Mouse (Mus musculus) liver, embryonic 14.5 days (tissue): Measurements from ENCODE around the gene Adamts18. TPM values are rescaled to one million over a fixed set of nuclear protein-coding genes. Genes with fewer than 3 reads are reported as not detected.

Source experiments
- ATAC-seq: fragments of 200-750 bp; cut with Nextera tagmentation; 2 replicates; pipeline ENCODE4 v1.8.0; 2017; ENCODE audit warnings: moderate number of reproducible peaks, mild to moderate bottlenecking, moderate library complexity; ENCODE audit not compliant: insufficient read depth
- DNase-seq, 3 experiments: peaks; one replicate each; pipeline ENCODE4 v3.0.0-alpha.2; 2012 to 2013; ENCODE audit warnings: low read depth in 3 of 3, low spot score in 3 of 3
- H3K27ac ChIP-seq: fragments of 300-500 bp; sonication (generic); 2 replicates; pipeline ENCODE4 v1.5.1; 2014; ENCODE audit warnings: moderate library complexity, mild to moderate bottlenecking, control low read depth, inconsistent platforms
- H3K27me3 ChIP-seq: fragments of 300-500 bp; sonication (generic); 2 replicates; pipeline ENCODE4 v1.6.1; 2014; ENCODE audit warnings: mild to moderate bottlenecking, low read length, moderate library complexity; ENCODE audit not compliant: control insufficient read depth, insufficient read depth
- H3K36me3 ChIP-seq: fragments of 300-500 bp; sonication (generic); replicated peaks from 2 replicates; pipeline ENCODE4 v1.6.1; 2014; ENCODE audit warnings: low read depth; ENCODE audit not compliant: control insufficient read depth, insufficient read depth
- H3K4me1 ChIP-seq, 2 experiments: fragments of 200-500 bp in 1 of 2; fragments of 300-500 bp in 1 of 2; sonication (generic) in 1 of 2; replicated peaks; 2 replicates each; pipeline ENCODE4 v1.6.1; 2012 to 2014; ENCODE audit warnings: antibody characterized with exemption in 1 of 2, inconsistent platforms in 1 of 2, low read length in 1 of 2; ENCODE audit not compliant: control insufficient read depth in 2 of 2, insufficient read depth in 2 of 2
- H3K4me2 ChIP-seq: fragments of 300-500 bp; sonication (generic); 2 replicates; pipeline ENCODE4 v1.6.1; 2014; ENCODE audit warnings: low read depth, mild to moderate bottlenecking, control low read depth, moderate library complexity
- H3K4me3 ChIP-seq, 2 experiments: fragments of 200-500 bp in 1 of 2; fragments of 300-500 bp in 1 of 2; sonication (generic) in 1 of 2; 2 replicates each; pipeline ENCODE4 v1.5.1; 2012 to 2014; ENCODE audit warnings: low read depth in 2 of 2, low read length in 2 of 2, mild to moderate bottlenecking in 2 of 2, control low read depth in 1 of 2, inconsistent platforms in 1 of 2, moderate library complexity in 1 of 2; ENCODE audit not compliant: insufficient read depth in 1 of 2
- H3K9ac ChIP-seq: fragments of 300-500 bp; sonication (generic); replicated peaks from 2 replicates; pipeline ENCODE4 v1.6.1; 2014; ENCODE audit warnings: mild to moderate bottlenecking, control low read depth, moderate library complexity
- H3K9me3 ChIP-seq: fragments of 300-500 bp; sonication (generic); 2 replicates; pipeline ENCODE4 v1.6.1; 2016; ENCODE audit warnings: low read length, mixed read lengths; ENCODE audit not compliant: control insufficient read depth
- CTCF ChIP-seq: IDR thresholded peaks from 2 replicates; pipeline ENCODE4 v1.5.1; 2016; ENCODE audit warnings: antibody characterized with exemption, low read depth, control low read depth
- EP300 ChIP-seq: IDR thresholded peaks from 2 replicates; pipeline ENCODE4 v1.6.1; 2016; ENCODE audit warnings: antibody characterized with exemption, low read depth
- WGBS: fragments of 180-500 bp; shearing (Covaris S2); extraction: QIAGEN DNeasy Blood & Tissue Kit; methylation state at CpG from one replicate; pipeline ENCODE4 v1.1.7; 2014; ENCODE audit not compliant: insufficient replicate concordance; 5-methylcytosine and 5-hydroxymethylcytosine counted together
- polyA plus RNA-seq, 2 experiments: library from polyadenylated mRNA; depleted of rRNA in 1 of 2; stranded (reverse) in 1 of 2; unstranded in 1 of 2; fragments of >200 nt; fragmentation: Nextera tagmentation in 1 of 2; extraction: Ambion mirVana in 1 of 2; gene quantifications; 2 replicates each; pipeline versions ENCODE4 v1.2.1 to v1.2.3; 2012 to 2014

Gene Adamts18
- polyA plus RNA-seq (2012; rRNA removed) (0.04 and 0.15 TPM in 2 replicates), polyA plus RNA-seq (2014; fragmentation: Nextera tagmentation; extraction: Ambion mirVana) (0.06 TPM in 1 of 2 replicates, not detected in the other)

DNA sequence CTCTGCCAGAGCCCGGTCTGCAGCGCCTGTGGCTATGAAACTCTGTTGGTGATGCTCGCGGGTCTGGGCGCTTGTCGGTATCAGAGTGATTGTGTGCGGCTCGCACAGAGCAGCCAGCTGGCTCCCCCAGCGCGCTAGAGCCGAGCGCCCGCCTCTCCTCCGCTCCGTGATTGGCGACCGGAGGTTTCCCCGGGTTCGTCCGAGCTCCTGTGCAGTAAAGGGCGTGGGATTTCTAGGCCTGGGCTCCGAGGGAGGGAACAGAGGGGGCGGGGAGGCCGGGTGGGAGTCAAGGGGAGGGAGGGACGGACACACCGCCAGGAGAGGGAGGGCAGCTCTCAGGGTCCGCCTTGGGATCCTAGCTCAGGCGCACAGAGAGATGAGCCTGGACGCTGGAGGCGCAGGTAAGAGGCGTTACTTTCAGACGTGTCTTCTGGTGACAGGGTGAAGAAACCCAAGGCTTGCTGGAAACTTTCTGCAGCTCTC lies at the start of gene Adamts18:
Gene Adamts18, minus strand, starts transcription at position 86 of the 483 bp plus-strand sequence.
- TF ChIP-seq CTCF (no peak), EP300 (no peak)
- Histone ChIP-seq H3K36me3 (no peaks in the 10 kb centered on the region), H3K27ac (no peak within 1 kb of the TSS), H3K4me2 (no peak within 1 kb of the TSS), H3K9ac (no peak within 1 kb of the TSS), H3K9me3 (no peaks in the 10 kb centered on the region), H3K27me3 (peaks cover 14% of the 10 kb centered on the region), H3K4me3 (no peak within 1 kb of the TSS), H3K4me1 (no peaks in the 10 kb centered on the region)
- WGBS, result under 1% methylated on average over 30 of the region's 32 CpGs
- DNase-seq (no peak), ATAC-seq (no peak)

- 48% methylated on average over 1 of the region's 1 CpGs for WGBS
- Histone ChIP-seq H3K36me3 (no peaks in the 10 kb centered on the region), H3K27ac (no peak overlapping the region), H3K4me1 (no peaks in the 10 kb centered on the region), H3K9me3 (no peaks in the 10 kb centered on the region), H3K4me3 (no peak overlapping the region), H3K4me2 (no peak overlapping the region), H3K9ac (no peak overlapping the region), H3K27me3 (no peaks in the 10 kb centered on the region)
- no peak for TF ChIP-seq EP300
- TF ChIP-seq CTCF, result no peak
- ATAC-seq (no peak), DNase-seq (no peak)
Measured at GRCm38 (mm10) chr8:113896446-113896845, 47.9 kb upstream of the Adamts18 start.

- no peaks in the 10 kb centered on the region for H3K36me3 ChIP-seq
- no peak overlapping the region for H3K9ac ChIP-seq
- H3K4me1 ChIP-seq, result no peaks in the 10 kb centered on the region
- no peak overlapping the region for H3K27ac ChIP-seq
- H3K27me3 ChIP-seq, result no peaks in the 10 kb centered on the region
- no peak for TF ChIP-seq CTCF
- TF ChIP-seq EP300, result no peak
- H3K4me2 ChIP-seq, result no peak overlapping the region
- no peak overlapping the region for H3K4me3 ChIP-seq
- no peaks in the 10 kb centered on the region for H3K9me3 ChIP-seq
- DNase-seq (no peak), ATAC-seq (no peak)
- WGBS, result 32% methylated on average over 3 of the region's 3 CpGs
Measured at GRCm38 (mm10) chr8:113891376-113891775, 42.8 kb upstream of the Adamts18 start.

DNA sequence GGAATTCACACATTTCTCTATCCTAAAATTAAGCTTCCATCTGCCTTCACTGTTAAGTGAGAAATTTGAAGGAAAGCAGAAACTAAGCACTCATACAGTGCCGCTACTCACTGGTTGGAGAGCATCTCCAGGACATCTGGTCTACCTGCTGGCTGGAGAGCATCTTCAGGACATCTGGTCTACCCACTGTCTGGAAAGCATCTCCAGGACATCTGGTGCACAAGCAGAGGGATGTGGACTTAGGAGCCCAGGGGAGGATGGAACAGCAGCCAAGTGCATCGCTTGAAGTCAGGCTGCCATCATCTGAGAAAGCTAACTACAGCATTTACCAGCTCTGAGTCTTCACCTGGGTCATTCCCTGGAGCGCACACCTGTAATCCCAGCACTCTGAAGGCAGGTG lies 38.0 kb upstream of the Adamts18 start:
- ATAC-seq (no peak), DNase-seq (no peak)
- WGBS, result 47% methylated on average over 3 of the region's 3 CpGs
- Histone ChIP-seq H3K9me3 (no peaks in the 10 kb centered on the region), H3K4me3 (no peak overlapping the region), H3K27me3 (no peaks in the 10 kb centered on the region), H3K9ac (no peak overlapping the region), H3K4me2 (no peak overlapping the region), H3K27ac (no peak overlapping the region), H3K4me1 (no peaks in the 10 kb centered on the region), H3K36me3 (no peaks in the 10 kb centered on the region)
- no peak for TF ChIP-seq EP300
- no peak for TF ChIP-seq CTCF

- TF ChIP-seq EP300 (no peak), CTCF (no peak)
- H3K36me3 ChIP-seq, result no peaks in the 10 kb centered on the region
- no peak overlapping the region for H3K9ac ChIP-seq
- ATAC-seq (no peak), DNase-seq (no peak)
- H3K4me1 ChIP-seq, result no peaks in the 10 kb centered on the region
- H3K27ac ChIP-seq, result no peak overlapping the region
- WGBS, result 34% methylated on average over 2 of the region's 2 CpGs
- H3K4me3 ChIP-seq, result no peak overlapping the region
- H3K4me2 ChIP-seq, result no peak overlapping the region
- H3K9me3 ChIP-seq, result no peaks in the 10 kb centered on the region
- H3K27me3 ChIP-seq, result no peaks in the 10 kb centered on the region
Measured at GRCm38 (mm10) chr8:113885101-113885500, 36.6 kb upstream of the Adamts18 start.
